Mouse (Mus musculus) hindbrain, embryonic 13.5 days (tissue): ENCODE results near the gene Mthfd1l. TPM values are rescaled to one million over a fixed set of nuclear protein-coding genes. Genes with fewer than 3 reads are reported as not detected.
A peak's percentile ranks its signal among the peaks of the same experiment; 100 is the strongest.

ENCODE experiments used
- ATAC-seq: fragments of 200-750 bp; cut with Nextera tagmentation; 2 replicates; pipeline ENCODE4 v1.8.0; 2017; ENCODE audit warnings: moderate TSS enrichment; ENCODE audit not compliant: low FRiP score
- H3K27ac ChIP-seq: fragments of 300-500 bp; sonication (generic); 2 replicates; pipeline ENCODE4 v1.5.1; 2015; ENCODE audit warnings: inconsistent platforms, mild to moderate bottlenecking, moderate library complexity
- H3K27me3 ChIP-seq: fragments of 300-500 bp; sonication (generic); 2 replicates; pipeline ENCODE4 v1.6.1; 2015; ENCODE audit warnings: mild to moderate bottlenecking, inconsistent platforms
- H3K36me3 ChIP-seq: fragments of 300-500 bp; sonication (generic); 2 replicates; pipeline ENCODE4 v1.6.1; 2015; ENCODE audit warnings: mild to moderate bottlenecking, inconsistent platforms
- H3K4me1 ChIP-seq: fragments of 300-500 bp; sonication (generic); replicated peaks from 2 replicates; pipeline ENCODE4 v1.6.1; 2015; ENCODE audit warnings: inconsistent platforms
- H3K4me2 ChIP-seq: fragments of 300-500 bp; sonication (generic); 2 replicates; pipeline ENCODE4 v1.6.1; 2015; ENCODE audit warnings: inconsistent platforms, mild to moderate bottlenecking, moderate library complexity
- H3K4me3 ChIP-seq: fragments of 300-500 bp; sonication (generic); 2 replicates; pipeline ENCODE4 v1.5.1; 2015; ENCODE audit warnings: mild to moderate bottlenecking, inconsistent platforms
- H3K9ac ChIP-seq: fragments of 300-500 bp; sonication (generic); 2 replicates; pipeline ENCODE4 v1.6.1; 2015; ENCODE audit warnings: mild to moderate bottlenecking, inconsistent platforms
- H3K9me3 ChIP-seq: fragments of 300-500 bp; sonication (generic); 2 replicates; pipeline ENCODE4 v1.6.1; 2016; ENCODE audit warnings: inconsistent platforms
- WGBS: fragments of 180-500 bp; shearing (Covaris S2); methylation state at CpG from one replicate; pipeline ENCODE4 v1.1.7; 2015; 5-methylcytosine and 5-hydroxymethylcytosine counted together
- polyA plus RNA-seq: library from polyadenylated mRNA; unstranded; fragments of >200 nt; fragmentation: Nextera tagmentation; extraction: Ambion mirVana; gene quantifications from 2 replicates; pipeline ENCODE4 v1.2.1, GENCODE M21; 2015

Mthfd1l gene
- polyA plus RNA-seq, 1 experiment from 2014 or later = 5.3 TPM

DNA sequence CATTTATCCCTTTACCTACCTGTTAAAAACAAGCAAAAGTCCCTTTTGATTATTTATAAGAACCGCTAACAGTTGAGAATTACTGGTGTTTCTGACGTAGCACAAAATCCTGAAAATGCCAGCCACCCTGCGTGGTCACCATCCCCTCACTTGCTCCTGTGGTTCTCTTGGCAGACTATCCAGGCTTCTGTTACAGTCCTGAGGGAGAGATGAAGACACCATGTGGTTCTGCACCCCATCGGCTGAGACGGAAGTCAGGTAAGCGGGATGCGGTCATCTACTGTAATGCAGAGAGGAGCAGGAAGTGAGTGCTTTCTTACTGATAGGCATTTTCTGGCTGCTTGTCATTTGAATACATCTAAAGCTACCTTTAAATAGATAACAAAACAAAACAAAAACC is 25.6 kb upstream of the Mthfd1l start:
- ATAC-seq = no peak
- Histone ChIP-seq H3K27ac (no peak overlapping the region), H3K4me2 (no peak overlapping the region), H3K4me3 (no peak overlapping the region), H3K9me3 (no peaks in the 10 kb centered on the region), H3K36me3 (no peaks in the 10 kb centered on the region), H3K4me1 (no peaks in the 10 kb centered on the region), H3K9ac (no peak overlapping the region), H3K27me3 (no peaks in the 10 kb centered on the region)
- 93% methylated on average over 7 of the region's 7 CpGs for WGBS

DNA sequence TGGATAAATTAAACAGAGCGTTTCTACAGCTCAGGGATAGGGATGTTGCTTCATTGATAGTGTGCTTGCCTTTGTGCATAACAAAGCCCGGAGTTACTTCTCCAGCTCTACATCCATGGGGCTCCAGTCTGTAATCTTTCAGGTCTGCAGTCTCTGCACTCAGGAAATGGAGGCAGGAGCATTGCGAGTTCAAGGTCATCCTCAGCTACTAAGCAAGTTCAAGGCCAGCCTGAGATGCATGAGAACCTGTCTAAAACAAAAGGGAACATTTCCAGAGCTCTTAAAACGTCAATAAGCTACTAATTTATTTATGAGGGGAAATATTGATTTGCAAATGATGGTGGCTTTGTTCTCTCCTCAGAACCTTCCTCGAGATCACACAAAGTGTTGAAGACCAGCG is 23.6 kb upstream of the Mthfd1l start:
- Histone ChIP-seq H3K4me2 (no peak overlapping the region), H3K4me1 (no peaks in the 10 kb centered on the region), H3K36me3 (no peaks in the 10 kb centered on the region), H3K4me3 (no peak overlapping the region), H3K9me3 (no peaks in the 10 kb centered on the region), H3K27me3 (no peaks in the 10 kb centered on the region), H3K9ac (no peak overlapping the region), H3K27ac (no peak overlapping the region)
- ATAC-seq = no peak
- 86% methylated on average over 6 of the region's 6 CpGs for WGBS

DNA sequence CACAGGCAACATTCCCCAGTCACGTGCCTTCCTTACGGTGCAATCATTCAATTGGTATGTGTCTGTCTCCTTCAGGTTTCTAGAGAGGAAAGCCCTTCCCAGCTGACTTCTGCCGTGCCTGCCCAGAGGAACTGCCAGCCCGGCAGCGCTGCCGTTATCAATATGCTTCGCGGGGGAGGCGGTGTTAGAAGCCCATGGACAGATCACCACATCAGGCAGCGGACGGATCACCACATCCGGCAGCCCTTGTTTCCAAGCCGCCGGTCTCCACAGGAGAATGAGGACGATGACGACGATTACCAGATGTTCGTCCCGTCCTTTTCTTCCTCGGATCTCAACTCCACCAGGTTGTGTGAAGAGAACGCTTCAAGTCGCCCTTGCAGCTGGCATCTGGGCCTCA is 16.4 kb upstream of the Mthfd1l start:
- H3K4me1 ChIP-seq = no peaks in the 10 kb centered on the region
- H3K36me3 ChIP-seq = peaks cover 16% of the 10 kb centered on the region
- no peaks in the 10 kb centered on the region for H3K27me3 ChIP-seq
- H3K9ac ChIP-seq = no peak overlapping the region
- no peaks in the 10 kb centered on the region for H3K9me3 ChIP-seq
- no peak overlapping the region for H3K4me2 ChIP-seq
- WGBS = 95% methylated on average over 22 of the region's 22 CpGs
- no peak overlapping the region for H3K4me3 ChIP-seq
- no peak overlapping the region for H3K27ac ChIP-seq
- no peak for ATAC-seq

DNA sequence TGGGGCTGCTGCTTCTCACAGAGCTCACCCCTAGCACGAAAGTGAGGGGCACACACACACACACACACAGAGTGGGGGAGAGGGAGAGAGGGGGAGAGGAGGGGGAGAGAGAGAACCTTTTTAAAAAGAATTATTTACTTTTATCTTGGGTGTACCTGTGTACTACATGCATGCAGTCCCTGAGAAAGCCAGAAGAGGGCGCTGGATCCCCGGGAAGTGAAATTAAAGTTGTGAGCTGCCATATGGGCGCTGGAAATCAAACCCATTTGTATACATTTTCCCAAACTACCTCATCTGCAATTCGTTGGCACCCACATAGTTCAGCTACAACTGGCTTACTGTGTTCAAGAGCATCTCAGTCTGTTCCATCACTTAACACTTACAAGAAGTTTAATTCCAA is 14.3 kb upstream of the Mthfd1l start:
- Histone ChIP-seq H3K9ac (no peak overlapping the region), H3K4me2 (no peak overlapping the region), H3K27me3 (no peaks in the 10 kb centered on the region), H3K4me3 (no peak overlapping the region), H3K4me1 (no peaks in the 10 kb centered on the region), H3K36me3 (peaks cover 16% of the 10 kb centered on the region), H3K27ac (no peak overlapping the region), H3K9me3 (no peaks in the 10 kb centered on the region)
- ATAC-seq = no peak
- WGBS = 75% methylated on average over 5 of the region's 5 CpGs

DNA sequence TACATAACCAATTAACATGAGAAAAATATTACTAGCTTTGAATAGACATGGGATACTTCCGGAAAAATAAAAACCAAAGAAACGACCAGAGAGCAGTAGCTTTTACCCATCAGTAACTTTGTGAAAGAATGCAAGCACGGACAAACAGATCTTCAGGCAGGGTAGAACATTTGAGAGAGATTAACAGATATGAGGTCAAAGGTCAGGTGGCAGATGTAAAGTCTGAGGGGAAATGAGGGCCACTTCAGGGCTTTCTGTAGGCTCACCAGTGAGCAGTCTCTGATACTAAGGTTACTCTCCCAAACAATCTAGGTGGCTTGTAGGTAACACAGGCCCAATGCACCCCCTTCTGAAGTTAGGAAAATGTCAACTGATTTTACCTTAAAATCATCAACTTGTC is 3.9 kb upstream of the Mthfd1l start:
- no peaks in the 10 kb centered on the region for H3K27me3 ChIP-seq
- no peak overlapping the region for H3K27ac ChIP-seq
- H3K36me3 ChIP-seq = no peaks in the 10 kb centered on the region
- 68% methylated on average over 3 of the region's 3 CpGs for WGBS
- H3K9me3 ChIP-seq = no peaks in the 10 kb centered on the region
- H3K4me1 ChIP-seq = peaks cover 10% of the 10 kb centered on the region; the same call in 1 of the 2 replicates
- no peak overlapping the region for H3K4me2 ChIP-seq
- no peak for ATAC-seq
- H3K4me3 ChIP-seq = no peak overlapping the region
- H3K9ac ChIP-seq = no peak overlapping the region

DNA sequence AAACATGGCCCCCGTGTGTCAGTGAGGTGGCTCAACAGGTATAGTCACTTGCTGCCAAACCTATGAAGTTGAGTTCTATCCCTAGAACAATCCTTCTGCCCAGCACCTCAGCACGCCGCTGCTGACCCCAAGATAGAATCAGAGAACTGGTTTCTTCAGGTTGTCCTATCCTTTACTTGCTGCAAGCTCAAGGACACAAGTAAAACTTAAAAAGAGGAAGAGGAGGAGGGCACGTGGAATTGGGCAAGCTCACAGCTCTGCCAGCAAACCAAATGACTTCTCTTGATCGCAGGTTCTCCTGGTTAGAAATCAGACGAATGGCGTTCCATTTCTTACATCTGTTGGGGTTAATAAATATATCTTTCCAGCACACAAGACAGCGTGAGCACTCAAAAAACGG is 681 bp upstream of the Mthfd1l start:
- Histone ChIP-seq H3K9me3 (no peaks in the 10 kb centered on the region), H3K27me3 (no peaks in the 10 kb centered on the region), H3K4me3 (peak overlapping the region; percentile 61; the same call in 1 of the 2 replicates), H3K9ac (no peak overlapping the region), H3K36me3 (no peaks in the 10 kb centered on the region), H3K27ac (no peak overlapping the region), H3K4me1 (peaks cover 12% of the 10 kb centered on the region; the same call in 1 of the 2 replicates), H3K4me2 (no peak overlapping the region)
- no peak for ATAC-seq
- WGBS = 90% methylated on average over 9 of the region's 9 CpGs

DNA sequence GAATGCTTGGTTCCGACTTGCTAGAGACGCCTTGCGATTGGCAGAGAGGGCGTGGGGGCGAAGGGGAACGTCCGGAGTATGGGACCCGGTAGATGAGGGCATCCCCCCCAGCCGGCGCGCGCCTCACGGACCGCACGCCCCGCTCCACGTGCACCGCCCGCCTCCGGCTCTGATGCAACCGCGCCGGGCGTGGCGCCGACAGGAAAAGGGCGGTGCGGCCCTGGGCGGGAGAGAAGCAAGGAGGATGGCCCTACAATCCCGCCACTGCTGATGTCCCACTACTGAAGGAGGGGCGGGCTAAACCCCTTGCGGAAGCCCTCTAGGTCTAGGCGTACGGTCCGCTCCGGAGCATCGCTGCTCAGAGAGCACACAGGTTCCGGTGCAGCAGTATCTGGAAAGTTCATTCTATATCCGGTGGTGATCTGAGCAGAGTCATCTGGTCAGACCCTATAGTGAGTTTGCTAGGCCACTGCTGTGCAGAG is 712 bp downstream of the Mthfd1l start:
- peaks cover 12% of the 10 kb centered on the region; the same call in 1 of the 2 replicates for H3K4me1 ChIP-seq
- peak overlapping the region; percentile 84 for H3K9ac ChIP-seq
- H3K9me3 ChIP-seq = no peaks in the 10 kb centered on the region
- no peaks in the 10 kb centered on the region for H3K36me3 ChIP-seq
- peak overlapping the region; percentile 61 for H3K4me3 ChIP-seq
- H3K27ac ChIP-seq = peak overlapping the region; percentile 76
- ATAC-seq = peak; percentile 93
- H3K27me3 ChIP-seq = no peaks in the 10 kb centered on the region
- peak overlapping the region; percentile 88 for H3K4me2 ChIP-seq
- under 1% methylated on average over 36 of the region's 39 CpGs for WGBS

DNA sequence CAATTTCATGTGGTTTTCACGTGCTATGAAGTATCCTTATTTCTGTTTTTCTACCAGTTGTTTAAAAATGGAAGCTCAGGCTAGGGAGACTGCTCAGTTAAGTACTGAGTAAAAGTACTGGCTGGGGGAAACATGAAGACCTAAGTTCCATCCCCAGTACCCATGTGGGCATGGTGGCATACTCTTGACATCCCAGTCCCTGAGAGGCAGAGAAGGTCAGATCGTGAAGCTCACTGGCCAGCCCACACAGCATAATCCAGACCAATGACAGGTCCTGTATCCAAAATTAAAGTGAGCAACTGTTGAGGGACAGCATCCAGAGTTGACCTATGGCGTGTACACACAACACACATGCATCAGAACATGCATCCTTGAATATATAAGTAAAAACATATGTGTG is 1.5 kb downstream of the Mthfd1l start:
- 0 out of 2 replicates have a peak, but pooled peaks cover 4% of the 10 kb centered on the region for H3K36me3 ChIP-seq

DNA sequence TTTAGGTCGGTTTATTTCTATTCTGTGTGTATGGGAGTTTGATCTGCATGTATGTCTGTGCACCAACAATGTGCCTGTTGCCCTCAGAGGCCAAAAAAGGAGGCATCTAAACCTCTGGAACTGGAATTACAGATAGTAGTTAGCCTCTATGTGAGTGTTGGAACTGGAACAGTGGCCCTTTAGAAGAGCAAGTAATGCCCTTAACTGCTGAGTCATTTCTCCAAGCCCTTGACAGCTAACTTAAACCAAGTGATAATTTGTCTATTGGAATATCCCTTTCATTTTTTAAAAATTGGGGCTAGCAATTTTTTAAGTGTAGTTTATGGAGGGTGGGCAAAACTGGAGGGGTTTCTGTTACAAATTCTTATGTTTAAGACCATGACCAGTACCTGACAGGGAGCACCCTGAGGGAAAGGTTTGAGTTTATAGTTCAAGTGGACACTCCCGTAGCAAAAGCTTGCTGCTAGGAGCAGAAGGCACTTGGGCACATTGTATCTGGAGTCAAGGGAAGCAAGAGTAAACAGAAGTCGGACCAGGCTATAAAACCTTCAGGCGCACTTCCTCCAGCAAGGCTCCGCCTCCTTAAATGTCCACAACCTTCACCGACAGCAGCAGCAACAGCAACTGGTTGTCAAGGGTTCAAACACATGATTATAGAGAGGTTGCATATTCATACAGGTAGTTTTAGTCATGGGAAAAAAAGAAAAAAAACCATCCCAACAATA is 3.1 kb downstream of the Mthfd1l start:
- H3K27ac ChIP-seq = no peak overlapping the region
- H3K9ac ChIP-seq = no peak overlapping the region
- no peak overlapping the region for H3K4me2 ChIP-seq
- peaks cover 12% of the 10 kb centered on the region; the same call in 1 of the 2 replicates for H3K4me1 ChIP-seq
- H3K27me3 ChIP-seq = no peaks in the 10 kb centered on the region
- 81% methylated on average over 6 of the region's 6 CpGs for WGBS
- peaks cover 13% of the 10 kb centered on the region for H3K36me3 ChIP-seq
- no peaks in the 10 kb centered on the region for H3K9me3 ChIP-seq
- H3K4me3 ChIP-seq = no peak overlapping the region
- ATAC-seq = no peak

More for the DNA sequence above, 1.5 kb downstream of the Mthfd1l start:
- Histone ChIP-seq H3K27ac (no peak overlapping the region), H3K9ac (no peak overlapping the region), H3K27me3 (no peaks in the 10 kb centered on the region), H3K4me2 (no peak overlapping the region; the same call in 1 of the 2 replicates), H3K4me1 (peaks cover 12% of the 10 kb centered on the region; the same call in 1 of the 2 replicates), H3K4me3 (no peak overlapping the region), H3K9me3 (no peaks in the 10 kb centered on the region)
- WGBS = 76% methylated on average over 3 of the region's 3 CpGs
- no peak for ATAC-seq

DNA sequence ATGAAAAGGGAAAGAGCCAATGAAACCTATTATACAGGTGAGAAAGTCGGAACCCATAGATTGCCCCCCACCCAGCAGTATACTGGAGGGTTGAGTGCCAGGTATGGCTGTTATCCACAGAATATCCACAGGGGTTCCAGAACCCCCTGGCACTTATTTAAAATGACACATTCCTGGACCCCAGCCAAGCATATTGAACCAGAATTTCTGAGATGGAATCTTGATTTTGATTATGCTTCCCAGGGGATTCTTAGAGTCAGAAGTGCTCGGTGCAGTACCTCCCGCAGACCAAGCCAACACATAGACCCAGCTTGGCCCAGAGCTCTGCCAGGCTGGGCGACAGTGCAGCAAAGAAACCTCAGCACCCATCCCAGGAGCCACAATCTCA is 3.7 kb downstream of the Mthfd1l start:
- Histone ChIP-seq H3K9ac (no peak overlapping the region), H3K4me2 (no peak overlapping the region), H3K36me3 (peaks cover 13% of the 10 kb centered on the region), H3K4me1 (peaks cover 12% of the 10 kb centered on the region; the same call in 1 of the 2 replicates), H3K9me3 (no peaks in the 10 kb centered on the region), H3K4me3 (no peak overlapping the region), H3K27me3 (no peaks in the 10 kb centered on the region), H3K27ac (no peak overlapping the region)
- ATAC-seq = no peak
- 80% methylated on average over 4 of the region's 4 CpGs for WGBS

DNA sequence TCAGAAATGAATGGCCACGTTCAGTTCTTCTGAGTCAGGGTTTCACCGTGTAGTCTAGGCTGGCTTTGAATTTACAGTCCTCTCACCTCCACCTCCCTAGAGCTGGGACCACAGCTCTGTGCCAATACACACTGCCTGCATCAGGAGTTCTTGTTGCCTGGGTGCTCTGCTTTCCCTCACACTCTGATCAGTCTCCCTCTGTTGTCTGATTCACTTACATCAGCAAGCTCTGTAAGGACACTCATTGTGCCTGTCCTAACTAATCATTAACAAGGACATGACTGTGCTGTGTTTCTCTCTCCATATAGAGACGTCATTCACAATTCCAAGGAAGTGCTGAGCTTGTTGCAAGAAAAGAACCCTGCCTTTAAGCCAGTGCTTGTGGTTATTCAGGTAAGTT is 5.4 kb downstream of the Mthfd1l start:
- Histone ChIP-seq H3K36me3 (peaks cover 13% of the 10 kb centered on the region), H3K27ac (no peak overlapping the region), H3K9ac (no peak overlapping the region), H3K4me1 (0 out of 2 replicates have a peak, but pooled peaks cover 5% of the 10 kb centered on the region), H3K4me2 (no peak overlapping the region), H3K4me3 (no peak overlapping the region), H3K9me3 (no peaks in the 10 kb centered on the region), H3K27me3 (no peaks in the 10 kb centered on the region)
- ATAC-seq = no peak
- 70% methylated on average over 3 of the region's 3 CpGs for WGBS

DNA sequence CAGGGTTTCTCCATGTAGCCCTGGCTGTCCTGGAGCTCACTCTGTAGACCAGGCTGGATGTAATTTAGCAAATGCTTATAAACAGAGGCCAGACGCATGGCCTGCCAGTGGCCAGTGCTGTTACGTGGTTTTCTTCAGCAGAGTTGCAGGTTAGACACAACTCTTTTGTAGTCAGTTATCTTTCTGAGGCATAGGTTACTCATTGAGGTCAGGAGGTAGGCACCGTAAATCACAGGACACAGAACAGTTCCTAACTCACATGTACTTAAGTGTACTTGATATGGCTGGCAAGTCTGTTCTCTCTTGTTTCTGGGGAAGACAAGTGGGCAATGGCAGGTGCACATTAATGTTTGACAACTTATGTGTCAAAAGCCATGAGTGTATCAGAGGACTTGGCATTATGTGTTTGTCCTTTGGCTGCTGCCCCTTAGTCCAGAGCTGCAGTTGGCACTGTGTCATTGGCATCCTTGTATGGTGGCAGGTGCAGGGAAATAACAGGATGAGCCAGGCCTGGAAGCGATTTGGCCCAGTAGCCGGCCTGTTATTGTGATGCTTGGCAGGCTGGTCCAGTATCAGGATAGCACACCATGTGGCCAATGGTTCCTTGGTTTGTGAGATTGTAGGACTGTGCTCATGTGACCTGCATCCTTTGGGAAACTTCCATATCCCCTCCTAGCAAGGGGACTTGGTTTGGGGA is 6.0 kb downstream of the Mthfd1l start:
- H3K9ac ChIP-seq = no peak overlapping the region
- 90% methylated on average over 5 of the region's 5 CpGs for WGBS
- no peak overlapping the region for H3K4me3 ChIP-seq
- no peak overlapping the region for H3K4me2 ChIP-seq
- H3K4me1 ChIP-seq = 0 out of 2 replicates have a peak, but pooled peaks cover 4% of the 10 kb centered on the region
- no peak overlapping the region; the same call in 1 of the 2 replicates for H3K27ac ChIP-seq
- H3K36me3 ChIP-seq = peaks cover 13% of the 10 kb centered on the region
- H3K9me3 ChIP-seq = no peaks in the 10 kb centered on the region
- no peaks in the 10 kb centered on the region for H3K27me3 ChIP-seq
- ATAC-seq = no peak
